8 mouse cellular contexts compared by ENCODE assay signal in genomic region chr14:31641506-31642155, GRCm38 (mm10). TPM values are rescaled to one million over a fixed set of nuclear protein-coding genes. Genes with fewer than 3 reads are reported as not detected.
DNase-seq lines count a peak whose midpoint lies in the region; ATAC-seq and TF ChIP-seq lines count a peak whose summit lies in the region.

No protein-coding gene starts in this region.

- H3K36me3 ChIP-seq in liver, adult 2 months (ENCODE audit: control insufficient read depth, insufficient read depth, low read length) = peaks cover 12% of the 10 kb centered on the region
- no peaks in the 10 kb centered on the region for H3K36me3 ChIP-seq in forebrain, embryonic 12.5 days (replicated peaks)
- H3K36me3 ChIP-seq in neural tube, embryonic 13.5 days = no peaks in the 10 kb centered on the region

- peak overlapping the region; percentile 93 for H3K4me2 ChIP-seq in forebrain, embryonic 12.5 days
- H3K4me2 ChIP-seq in neural tube, embryonic 13.5 days = peak overlapping the region; percentile 93

- intact Hi-C loops in gastrocnemius, postnatal 36 days (cut with DNase I) = no loop called here

- H3K27me3 ChIP-seq in liver, adult 2 months (ENCODE audit: control insufficient read depth, insufficient read depth, low read length) = no peaks in the 10 kb centered on the region
- H3K27me3 ChIP-seq in forebrain, embryonic 12.5 days = no peaks in the 10 kb centered on the region
- no peaks in the 10 kb centered on the region for H3K27me3 ChIP-seq in neural tube, embryonic 13.5 days

- H3K27ac ChIP-seq in liver, adult 2 months (replicated peaks; ENCODE audit: insufficient read depth, low read depth, low read length) = peak overlapping the region; percentile 92
- no peak overlapping the region; the same call in 1 of the 2 replicates for H3K27ac ChIP-seq in forebrain, embryonic 12.5 days
- H3K27ac ChIP-seq in neural tube, embryonic 13.5 days (replicated peaks) = 0 out of 2 replicates have a peak overlapping the region, but pooled peaks have one; percentile 75

- peak overlapping the region; percentile 85 for H3K4me3 ChIP-seq in liver, adult 2 months (ENCODE audit: insufficient read depth, low read depth, low read length)
- peak overlapping the region; percentile 69 for H3K4me3 ChIP-seq in forebrain, embryonic 12.5 days (replicated peaks)
- H3K4me3 ChIP-seq in neural tube, embryonic 13.5 days = peak overlapping the region; percentile 54

- H3K4me1 ChIP-seq in liver, adult 2 months (ENCODE audit: control insufficient read depth, insufficient read depth, low read length) = peaks cover 26% of the 10 kb centered on the region
- H3K4me1 ChIP-seq in forebrain, embryonic 12.5 days = peaks cover 18% of the 10 kb centered on the region
- peaks cover 19% of the 10 kb centered on the region for H3K4me1 ChIP-seq in neural tube, embryonic 13.5 days (replicated peaks)

- WGBS in liver, adult 2 months = 16% methylated on average over 9 of the region's 9 CpGs
- 69% methylated on average over 9 of the region's 9 CpGs for WGBS in forebrain, embryonic 12.5 days
- 78% methylated on average over 9 of the region's 9 CpGs for WGBS in neural tube, embryonic 13.5 days

- no peak for TF ChIP-seq CTCF in liver, adult 2 months (IDR thresholded peaks at IDR 0.05; ENCODE audit: low read depth, low read length)

- DNase-seq in liver, adult 2 months (ENCODE audit: extremely low read depth, low read depth, low spot score) = peak; percentile 100
- DNase-seq in liver = no peak
- DNase-seq in kidney, postnatal 10 days = peak; percentile 56
- DNase-seq in retina, postnatal 1 day = no peak
- no peak for DNase-seq in gastrocnemius, postnatal 36 days

- no peaks in the 10 kb centered on the region for H3K9me3 ChIP-seq in forebrain, embryonic 12.5 days
- H3K9me3 ChIP-seq in neural tube, embryonic 13.5 days = no peaks in the 10 kb centered on the region

- peak overlapping the region; percentile 80 for H3K9ac ChIP-seq in liver, adult 2 months (ENCODE audit: low read depth, low read length)
- peak overlapping the region; percentile 66 for H3K9ac ChIP-seq in forebrain, embryonic 12.5 days
- peak overlapping the region; percentile 73 for H3K9ac ChIP-seq in neural tube, embryonic 13.5 days

- ATAC-seq in forebrain, embryonic 12.5 days (ENCODE audit: low FRiP score) = no peak
- ATAC-seq in neural tube, embryonic 13.5 days (ENCODE audit: low read depth) = no peak
- no peak for ATAC-seq in frontal cortex, adult (ENCODE audit: low TSS enrichment)

- no peak for TF ChIP-seq POLR2A in liver, adult 2 months (IDR thresholded peaks at IDR 0.05; ENCODE audit: extremely low read depth, insufficient read depth, low read length)

- H3K79me2 ChIP-seq in liver, adult 2 months (ENCODE audit: control insufficient read depth, insufficient read depth, low read length) = peaks cover 10% of the 10 kb centered on the region; the same call in 1 of the 2 replicates

RNA-seq across cellular contexts. Expression of gene Hacl1, which starts 0.5 kb away (rescaled TPM):
- 569 and 647 TPM in 2 replicates for total RNA-seq in liver, adult 2 months (2014; rRNA removed)
- polyA plus RNA-seq in liver, adult 2 months (2012; rRNA removed) = 592 and 631 TPM in 2 replicates
- 6.9 and 8.9 TPM in 2 replicates for polyA plus RNA-seq in forebrain, embryonic 12.5 days (2016; fragmentation: Nextera tagmentation; extraction: Ambion mirVana)
- polyA plus RNA-seq in neural tube, embryonic 13.5 days (2015; fragmentation: Nextera tagmentation; extraction: Ambion mirVana) = 8.8 and 9.9 TPM in 2 replicates
- total RNA-seq in gastrocnemius, postnatal 36 days (2021) = 1 to 10 TPM; 5.3 to 7.4 TPM

RNA-seq across cellular contexts. Expression of gene Btd, which starts 0.8 kb away (rescaled TPM):
- total RNA-seq in liver, adult 2 months (2014; rRNA removed) = 42.3 and 60.7 TPM in 2 replicates
- 91.4 and 103 TPM in 2 replicates for polyA plus RNA-seq in liver, adult 2 months (2012; rRNA removed)
- 13.9 and 15.2 TPM in 2 replicates for polyA plus RNA-seq in forebrain, embryonic 12.5 days (2016; fragmentation: Nextera tagmentation; extraction: Ambion mirVana)
- polyA plus RNA-seq in neural tube, embryonic 13.5 days (2015; fragmentation: Nextera tagmentation; extraction: Ambion mirVana) = 16.9 and 17.8 TPM in 2 replicates
- total RNA-seq in gastrocnemius, postnatal 36 days (2021) = 1 to 10 TPM; 3.6 to 4.8 TPM

RNA-seq across cellular contexts. Expression of gene Gm49387, which starts 1.0 kb away (rescaled TPM):
- total RNA-seq in liver, adult 2 months (2014; rRNA removed) = 0.81 TPM in 1 of 2 replicates, not detected in the other
- polyA plus RNA-seq in liver, adult 2 months (2012; rRNA removed) = 2.6 and 10.0 TPM in 2 replicates
- polyA plus RNA-seq in forebrain, embryonic 12.5 days (2016; fragmentation: Nextera tagmentation; extraction: Ambion mirVana) = 1.1 TPM in 1 of 2 replicates, not detected in the other
- polyA plus RNA-seq in neural tube, embryonic 13.5 days (2015; fragmentation: Nextera tagmentation; extraction: Ambion mirVana) = 0.73 TPM in 1 of 2 replicates, not detected in the other
- 1 to 10 TPM in 1 of 2 experiments, not detected in 1; 1.6 TPM for total RNA-seq in gastrocnemius, postnatal 36 days (2021)

RNA-seq across cellular contexts. Expression of gene Colq, which starts 50.5 kb away (rescaled TPM):
- total RNA-seq in liver, adult 2 months (2014; rRNA removed) = under 0.01 TPM in 1 of 2 replicates, not detected in the other
- polyA plus RNA-seq in liver, adult 2 months (2012; rRNA removed) = 0.06 and 0.09 TPM in 2 replicates
- polyA plus RNA-seq in forebrain, embryonic 12.5 days (2016; fragmentation: Nextera tagmentation; extraction: Ambion mirVana) = 0.06 and 0.15 TPM in 2 replicates
- polyA plus RNA-seq in neural tube, embryonic 13.5 days (2015; fragmentation: Nextera tagmentation; extraction: Ambion mirVana) = 0.25 and 0.33 TPM in 2 replicates
- total RNA-seq in gastrocnemius, postnatal 36 days (2021) = 1 to 10 TPM; 7.5 to 8.6 TPM

Comparison
In these comparisons a context has a peak if more than half of its experiments do, and no peak if none do; other contexts are left out.
1. DNase-seq: peak in liver, adult 2 months (single experiment) and kidney, postnatal 10 days (single experiment); none in liver (single experiment), retina, postnatal 1 day (single experiment) and gastrocnemius, postnatal 36 days (0 of 2).
2. RNA of gene Hacl1, which starts 0.5 kb away (polyA plus RNA-seq): 592 to 631 TPM in liver, adult 2 months; 8.8 to 9.9 TPM in neural tube, embryonic 13.5 days and 6.9 to 8.9 TPM in forebrain, embryonic 12.5 days; every median in the first group is over 10 times any median in the second.
3. Peak in every context shown above with its lines, with median percentiles within 50 percentile points of each other: H3K4me3 ChIP-seq and H3K9ac ChIP-seq.